Mouse (Mus musculus) urinary bladder, postnatal 25 days (tissue): Measurements from ENCODE around the gene Tex12.

Source experiments
- DNase-seq: peaks from one replicate; pipeline ENCODE4 v3.0.0; 2022; ENCODE audit warnings: low spot score

Gene Tex12

DNA sequence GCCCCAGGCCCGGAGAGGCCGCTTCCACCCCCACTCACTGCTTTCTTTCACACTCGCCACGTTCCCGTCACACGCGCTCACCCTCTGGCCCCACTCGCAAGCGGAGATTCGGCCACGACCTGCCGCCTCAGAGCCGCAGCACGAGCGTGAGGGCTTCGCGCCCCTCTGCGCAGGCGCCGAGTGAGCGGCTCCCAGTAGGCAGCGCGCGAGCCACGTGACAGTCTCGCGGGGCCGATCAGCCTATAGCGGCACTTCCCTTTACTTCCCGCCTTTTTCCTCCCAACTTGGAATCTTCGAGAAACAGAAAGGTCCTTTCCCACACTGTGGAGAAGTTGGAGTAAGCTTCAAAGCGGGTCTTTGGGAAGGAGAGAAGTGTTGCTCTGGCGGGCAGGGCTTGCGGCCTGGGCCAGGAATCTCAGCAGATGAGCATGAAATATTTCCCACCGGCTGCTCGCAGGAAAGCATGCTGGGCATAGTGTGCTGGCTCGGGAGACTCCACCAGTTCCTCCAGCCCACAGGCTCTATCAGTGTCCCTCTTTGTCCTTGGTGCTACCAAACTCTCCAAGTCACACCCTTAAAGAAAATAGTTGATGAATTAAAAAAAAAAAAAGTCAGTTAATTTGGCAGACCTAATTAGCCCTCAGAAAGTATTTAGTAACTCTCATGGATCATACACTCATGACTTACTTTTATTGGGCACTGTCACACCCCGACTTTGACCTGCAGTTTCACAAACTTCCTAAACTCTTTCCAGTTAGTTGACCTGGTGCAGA is at the start of gene Tex12:
Gene Tex12, minus strand, starts transcription at position 181 of the 773 bp plus-strand sequence.
- no peak for DNase-seq

- DNase-seq, result no peak
These were observed 43.2 kb upstream of the Tex12 start for GRCm38 (mm10) chr9:50604338-50604737.

- no peak for DNase-seq
These were observed 42.8 kb upstream of the Tex12 start for GRCm38 (mm10) chr9:50603998-50604324.

- DNase-seq, result peak; percentile 87
These were observed 42.3 kb upstream of the Tex12 start, which contains the start of the genes Sdhd and Timm8b for GRCm38 (mm10) chr9:50603189-50603997. Sdhd (minus strand) TSS chr9:50603812. Timm8b (plus strand) TSS chr9:50603910.

- no peak for DNase-seq
These were observed 41.1 kb upstream of the Tex12 start for GRCm38 (mm10) chr9:50602055-50602845.

DNA sequence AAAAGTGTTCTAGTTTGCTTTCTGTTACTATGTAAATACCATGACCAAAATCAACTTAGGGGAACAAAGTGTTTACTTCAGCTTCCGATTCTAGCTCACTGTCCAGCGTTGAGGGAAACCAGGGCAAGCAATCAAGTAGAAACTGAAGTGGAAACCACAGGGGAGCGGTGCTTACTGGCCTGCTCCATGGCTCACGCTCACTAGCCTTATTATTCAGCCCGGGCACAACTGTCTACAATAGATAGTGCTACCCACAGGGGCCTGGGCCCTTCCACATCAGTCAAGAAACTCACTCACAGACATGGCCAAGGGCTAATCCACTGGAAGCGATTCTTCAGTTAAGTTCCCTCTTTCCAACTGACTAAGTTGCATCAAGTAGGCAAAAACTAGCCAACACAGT is 40.4 kb upstream of the Tex12 start:
- DNase-seq, result no peak

- no peak for DNase-seq
These were observed 35.8 kb upstream of the Tex12 start for GRCm38 (mm10) chr9:50596973-50597372.

GRCm38 (mm10) chr9:50594794-50595417 is 33.8 kb upstream of the Tex12 start:
- DNase-seq, result no peak

DNA sequence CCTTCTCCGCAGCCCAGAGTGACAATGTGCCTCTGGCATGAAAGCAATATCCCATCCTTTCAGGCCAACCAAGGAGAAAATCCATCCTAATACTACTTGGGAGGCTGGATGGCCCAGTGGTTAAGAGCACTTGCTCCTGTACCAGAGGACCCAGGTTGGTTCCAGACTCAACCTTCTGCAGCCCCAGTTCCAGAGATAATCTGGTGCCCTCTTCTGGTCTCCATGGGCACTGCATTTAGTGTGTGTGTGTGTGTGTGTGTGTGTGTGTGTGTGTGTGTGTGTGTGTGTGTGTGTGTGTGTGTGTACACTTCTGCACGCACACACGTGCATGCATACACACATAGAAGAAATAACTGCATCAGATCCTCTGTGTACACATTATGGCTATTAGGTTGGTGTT is 32.4 kb upstream of the Tex12 start:
- DNase-seq, result no peak

DNA sequence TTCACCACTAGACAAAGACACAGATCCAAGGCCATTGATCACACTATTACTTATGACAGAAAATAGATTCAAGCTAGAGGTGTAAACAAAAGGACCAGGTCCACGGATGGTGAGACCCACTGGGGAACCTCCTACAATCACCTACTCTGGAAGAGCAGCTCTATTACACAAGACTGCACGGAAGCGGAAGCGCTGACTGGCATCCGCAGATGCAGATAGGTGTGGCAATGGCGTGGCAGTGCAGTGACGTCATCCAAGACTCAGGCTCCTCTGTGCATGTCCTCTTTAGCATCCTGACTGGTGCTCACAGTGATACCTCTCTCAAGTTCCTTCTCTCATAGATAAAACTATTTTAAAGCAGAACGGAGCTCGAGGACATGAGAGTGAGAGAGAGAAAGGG is 31.8 kb upstream of the Tex12 start:
- no peak for DNase-seq

DNA sequence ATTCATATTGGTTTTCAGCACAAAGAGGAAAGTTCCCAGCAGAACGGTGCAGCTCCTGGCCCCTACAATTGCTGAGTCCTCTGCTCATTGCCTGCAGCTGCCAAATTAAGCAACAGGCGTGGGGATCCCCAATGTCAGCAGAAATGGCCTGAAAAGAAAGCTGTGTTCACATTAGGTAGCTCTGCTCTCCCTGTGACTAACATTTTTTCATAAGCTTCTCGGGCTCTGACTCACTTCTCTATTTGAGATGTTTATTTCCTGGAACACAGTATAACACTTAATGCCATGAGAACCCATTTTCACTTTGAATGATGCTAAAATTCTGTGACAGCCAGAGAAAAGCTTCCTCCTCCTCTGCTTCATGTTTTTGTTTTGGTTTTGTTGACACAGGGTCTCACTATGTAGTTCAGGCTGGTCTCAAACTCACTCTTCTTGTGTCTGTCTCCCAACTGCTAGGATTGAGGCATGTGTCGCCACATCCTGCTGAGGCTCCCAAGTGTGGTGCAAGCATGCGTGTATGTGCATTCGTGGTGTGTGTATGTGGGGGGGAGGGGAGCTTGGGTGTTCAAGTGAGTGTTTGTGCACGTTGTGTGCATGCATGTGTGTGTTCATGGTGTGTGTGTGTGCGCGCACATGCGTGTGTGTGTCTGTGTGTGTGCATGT is 29.9 kb upstream of the Tex12 start:
- no peak for DNase-seq

DNA sequence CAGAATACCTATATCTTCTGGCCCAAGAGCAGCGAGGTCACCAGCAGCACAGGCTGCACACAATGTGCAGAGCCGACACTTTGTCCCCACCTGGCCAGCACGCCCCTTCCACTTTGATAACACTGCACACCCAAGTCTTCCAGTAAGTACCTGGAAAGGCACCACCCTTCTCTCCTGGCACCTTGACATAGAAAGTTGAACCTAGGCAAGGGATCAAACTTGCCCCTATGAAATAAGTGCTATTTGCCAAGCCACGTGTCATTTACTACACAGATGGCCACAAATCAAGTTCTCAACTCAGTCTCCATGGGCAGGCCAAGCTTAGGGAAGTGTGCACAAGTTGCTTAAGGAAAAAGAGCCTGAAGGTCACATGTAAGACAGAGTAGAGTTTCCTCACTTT is 25.8 kb upstream of the Tex12 start:
- no peak for DNase-seq

GRCm38 (mm10) chr9:50585145-50585818 is 24.2 kb upstream of the Tex12 start:
- DNase-seq, result no peak

- DNase-seq, result no peak
These were observed 19.2 kb upstream of the Tex12 start for GRCm38 (mm10) chr9:50580370-50580769.

DNA sequence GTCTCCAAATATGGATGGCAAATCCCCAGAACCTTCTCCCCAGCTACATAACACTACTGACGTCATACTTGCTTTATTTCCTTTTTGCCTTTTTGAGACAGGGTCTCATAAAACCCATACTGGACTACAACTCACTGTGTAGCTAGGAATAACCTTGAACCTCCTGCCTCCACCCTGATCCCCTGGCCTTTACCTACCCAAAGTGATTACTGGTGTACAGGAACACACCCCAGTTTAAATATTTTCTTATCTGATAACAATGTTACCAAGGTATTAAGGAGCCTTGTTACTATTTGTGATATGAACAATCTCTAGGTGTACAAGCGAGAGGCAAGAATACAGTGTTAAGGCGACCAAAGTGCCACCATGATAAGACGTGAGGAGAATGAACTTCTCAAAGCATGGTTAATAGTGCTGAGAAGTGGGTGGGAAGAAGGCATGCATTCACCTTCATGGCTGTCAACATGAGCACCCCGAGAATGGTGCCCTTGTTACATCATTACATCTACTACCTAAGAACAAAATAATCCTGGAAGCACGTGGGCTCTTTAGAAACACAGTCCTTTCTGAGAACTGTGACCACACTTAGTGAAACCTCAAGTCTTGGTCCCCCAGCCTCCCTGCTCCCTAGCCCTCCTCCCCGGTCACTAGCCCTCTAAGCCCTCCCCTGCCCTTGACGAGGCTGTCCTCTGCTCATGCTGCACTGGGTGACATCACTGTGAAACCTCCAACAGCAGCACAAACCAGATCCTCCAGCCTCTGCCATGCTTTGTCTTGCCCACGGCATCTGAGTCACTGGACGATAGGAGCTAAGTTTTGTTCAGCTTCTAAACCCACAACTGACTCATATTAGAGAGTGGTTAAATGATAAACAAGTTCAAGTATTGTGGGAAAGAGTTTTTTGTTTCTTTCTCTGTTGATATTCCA is 8.7 kb upstream of the Tex12 start:
- peak; percentile 19 for DNase-seq

DNA sequence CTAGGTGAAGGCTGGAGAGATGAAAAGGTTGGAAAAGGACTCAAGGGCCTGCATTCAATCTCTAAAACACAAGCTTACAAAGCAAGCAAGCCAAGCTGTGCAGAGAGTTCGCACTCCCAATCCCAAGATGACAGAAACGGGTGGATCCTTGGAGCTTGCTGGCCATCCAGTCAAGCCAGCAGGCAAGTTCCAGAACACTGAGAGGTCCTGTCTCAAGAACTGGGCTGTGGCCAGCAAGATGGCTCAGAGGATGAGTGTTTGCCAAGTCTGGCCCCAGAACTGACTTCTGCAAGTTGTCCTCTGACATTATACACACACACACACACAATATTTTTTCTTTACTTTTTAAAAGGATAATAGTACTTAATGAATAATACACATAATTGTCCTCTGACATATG is 6.8 kb upstream of the Tex12 start:
- DNase-seq, result no peak

- DNase-seq, result no peak
These were observed 6.2 kb upstream of the Tex12 start for GRCm38 (mm10) chr9:50567372-50567771.

DNA sequence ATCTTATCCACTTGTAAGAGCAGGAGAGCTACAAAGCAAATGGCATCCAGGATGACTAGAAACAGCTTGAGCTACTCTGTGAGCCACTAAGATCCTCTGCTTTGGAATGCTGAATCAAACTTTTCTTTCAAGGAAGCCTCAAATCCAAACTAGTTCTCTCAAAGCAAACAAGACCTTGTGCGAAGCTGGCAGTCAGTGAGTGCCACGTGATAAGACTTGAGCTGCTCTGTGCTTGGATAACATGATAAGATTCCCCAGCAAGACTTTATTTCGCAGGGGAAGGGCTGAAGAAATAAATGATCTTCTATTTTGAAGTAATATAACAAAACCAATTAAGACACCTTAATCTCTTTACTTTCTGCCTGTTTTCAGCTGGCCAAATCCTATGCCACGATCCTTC is 4.8 kb upstream of the Tex12 start:
- DNase-seq, result no peak

DNA sequence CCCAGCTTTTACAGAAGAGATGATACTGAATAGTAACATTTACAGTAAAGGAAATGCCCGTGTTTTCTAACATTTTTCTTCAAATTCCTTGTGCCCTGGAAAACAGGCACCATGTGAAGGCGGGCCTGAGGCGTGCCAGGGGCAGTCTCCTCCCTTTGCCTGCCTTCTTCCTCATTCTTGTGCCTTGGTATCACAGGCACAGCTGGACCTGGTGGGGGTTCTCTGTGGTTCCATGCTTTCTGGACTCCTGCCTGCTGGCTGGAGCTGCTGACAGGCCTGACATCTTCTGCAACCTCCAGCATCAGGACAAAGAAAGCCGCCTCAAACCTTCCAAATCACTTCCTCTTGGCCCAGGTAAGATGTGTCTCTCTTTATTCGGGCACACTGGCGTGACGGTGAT is 4.0 kb upstream of the Tex12 start:
- DNase-seq, result no peak

GRCm38 (mm10) chr9:50561918-50562360 is 814 bp upstream of the Tex12 start:
- no peak for DNase-seq
